Mouse (Mus musculus): Measurements from ENCODE around the gene Atp5h.

Gene Atp5h

DNA sequence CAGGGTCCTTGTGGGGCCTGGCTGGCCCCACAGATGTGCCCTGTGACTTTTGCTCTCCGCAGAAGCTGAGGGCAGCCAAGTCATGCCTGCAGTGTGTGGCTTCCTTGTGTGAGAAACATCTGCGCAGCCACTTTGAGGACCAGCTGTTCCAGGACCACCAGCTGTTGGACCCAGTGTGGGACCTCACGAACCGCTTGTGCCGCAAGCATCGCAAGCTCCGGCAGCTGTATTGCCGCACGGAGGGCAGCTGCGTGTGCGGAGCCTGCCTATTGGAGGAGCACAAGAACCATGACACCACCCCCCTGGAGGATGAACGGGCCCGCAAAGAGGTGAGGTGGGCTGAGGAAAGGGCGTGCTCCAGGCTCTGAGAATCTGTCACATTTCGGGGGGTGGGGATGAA is 21.7 kb upstream of the Atp5h start:
- in situ Hi-C loops (cut with MboI; ENCODE audit: low pct_unique_long_range_greater_than_20kb in 1 of 2, low sequenced_read_pairs in 2 of 2, unreplicated experiment in 1 of 2): loop anchor here in 1 of 2 experiments (5.0 kb wide), 1 partner anchor 84 kb away; no protein-coding TSS in a partner anchor

GRCm38 (mm10) chr11:115439906-115440595 is 20.3 kb upstream of the Atp5h start, which contains the start of gene Trim80:
TSS of gene Trim80 (plus strand) at chr11:115440545.
- in situ Hi-C loops (cut with MboI; ENCODE audit: low pct_unique_long_range_greater_than_20kb in 1 of 2, low sequenced_read_pairs in 2 of 2, unreplicated experiment in 1 of 2): loop anchor here in 1 of 2 experiments (5.0 kb wide), 1 partner anchor 83 kb away; no protein-coding TSS in a partner anchor

DNA sequence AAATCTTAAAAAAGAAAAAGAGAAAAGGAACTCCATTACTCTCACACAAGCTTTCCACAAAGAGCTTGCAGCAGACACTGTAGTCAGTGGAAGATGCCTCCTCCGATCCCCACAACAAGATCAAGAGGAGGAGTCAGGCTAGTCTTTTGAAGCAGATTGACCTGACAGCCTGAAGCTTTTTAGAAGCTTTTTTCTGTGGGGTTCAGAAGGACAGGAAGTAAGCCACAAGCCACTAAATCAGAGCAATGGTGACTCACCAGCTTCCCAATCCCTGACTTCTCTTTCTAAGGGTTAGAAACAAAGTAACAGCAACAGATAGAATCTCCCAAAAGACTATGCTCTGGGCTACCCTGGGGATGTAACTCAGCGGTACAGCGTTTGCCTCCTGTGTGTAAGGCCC is 19.6 kb upstream of the Atp5h start:
- in situ Hi-C loops (cut with MboI; ENCODE audit: low pct_unique_long_range_greater_than_20kb in 1 of 2, low sequenced_read_pairs in 2 of 2, unreplicated experiment in 1 of 2): no loop called here

DNA sequence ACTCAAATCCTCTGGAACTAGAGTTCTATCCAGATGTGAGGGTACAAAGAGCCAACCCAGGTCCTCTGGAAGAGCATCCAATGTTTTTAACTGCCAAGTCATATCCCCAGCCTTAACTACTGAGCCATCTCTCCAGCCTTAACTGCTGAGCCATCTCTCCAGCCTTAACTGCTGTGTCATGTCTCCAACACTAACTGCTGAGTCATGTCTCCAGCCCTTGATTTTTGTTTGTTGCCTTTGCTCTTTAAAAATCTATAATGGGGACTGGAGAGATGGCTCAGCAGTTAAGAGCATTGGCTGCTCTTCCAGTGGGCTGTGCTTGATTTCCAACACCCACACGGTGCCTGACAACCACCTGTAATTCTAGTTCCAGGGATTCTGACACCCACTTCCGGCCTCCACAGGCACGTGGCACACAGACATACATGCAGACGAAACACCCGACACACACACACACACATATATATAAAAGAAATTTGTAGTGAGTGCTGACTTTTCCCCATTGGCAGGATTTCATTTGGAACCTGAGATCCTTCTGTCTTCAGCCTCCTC is 17.9 kb upstream of the Atp5h start:
- in situ Hi-C loops (cut with MboI; ENCODE audit: low pct_unique_long_range_greater_than_20kb in 1 of 2, low sequenced_read_pairs in 2 of 2, unreplicated experiment in 1 of 2): no loop called here

DNA sequence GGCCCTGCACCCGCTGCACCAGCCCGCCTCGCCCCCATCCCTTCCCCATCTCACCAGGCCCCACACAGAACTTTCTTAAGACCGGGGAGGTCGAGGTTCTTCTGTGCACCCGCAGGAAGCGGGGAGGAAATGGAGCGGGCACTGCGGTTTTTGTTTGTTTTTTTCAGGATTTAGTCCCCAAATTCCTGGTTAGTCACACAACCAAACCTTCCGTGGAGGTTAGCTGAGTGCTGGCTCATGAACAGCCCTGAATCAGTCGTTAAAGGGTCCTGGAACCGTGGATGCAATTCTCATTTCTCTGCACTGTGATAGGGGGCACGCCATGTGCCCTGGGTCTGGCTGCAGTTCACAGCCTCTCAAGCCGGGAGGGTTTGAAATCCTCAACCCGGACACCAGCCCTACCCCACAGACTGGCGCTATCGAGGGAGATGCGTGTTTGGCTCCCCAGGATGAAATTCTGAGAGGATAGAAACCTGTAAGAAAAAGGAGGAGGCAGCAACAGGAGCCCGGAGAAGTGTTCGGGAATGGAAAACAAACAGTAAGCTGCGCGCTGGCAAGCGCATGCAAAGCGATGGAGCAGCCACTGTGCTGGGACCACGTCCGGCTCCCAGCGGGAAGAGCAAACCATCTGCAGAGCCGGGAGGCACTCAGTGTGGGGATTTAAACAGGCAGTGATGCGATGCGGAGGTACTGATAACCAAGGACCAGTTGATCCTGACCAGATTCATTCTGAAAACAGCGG is 16.0 kb upstream of the Atp5h start:
- in situ Hi-C loops (cut with MboI; ENCODE audit: low pct_unique_long_range_greater_than_20kb in 1 of 2, low sequenced_read_pairs in 2 of 2, unreplicated experiment in 1 of 2): no loop called here

- in situ Hi-C loops (cut with MboI; ENCODE audit: low pct_unique_long_range_greater_than_20kb in 1 of 2, low sequenced_read_pairs in 2 of 2, unreplicated experiment in 1 of 2): no loop called here
Measured at GRCm38 (mm10) chr11:115433342-115433741, 13.6 kb upstream of the Atp5h start.

GRCm38 (mm10) chr11:115432814-115433213 is 13.1 kb upstream of the Atp5h start:
- in situ Hi-C loops (cut with MboI; ENCODE audit: low pct_unique_long_range_greater_than_20kb in 1 of 2, low sequenced_read_pairs in 2 of 2, unreplicated experiment in 1 of 2): no loop called here

GRCm38 (mm10) chr11:115430561-115430960 is 10.8 kb upstream of the Atp5h start:
- in situ Hi-C loops (cut with MboI; ENCODE audit: low pct_unique_long_range_greater_than_20kb in 1 of 2, low sequenced_read_pairs in 2 of 2, unreplicated experiment in 1 of 2): no loop called here

GRCm38 (mm10) chr11:115429307-115429706 is 9.5 kb upstream of the Atp5h start:
- in situ Hi-C loops (cut with MboI; ENCODE audit: low pct_unique_long_range_greater_than_20kb in 1 of 2, low sequenced_read_pairs in 2 of 2, unreplicated experiment in 1 of 2): no loop called here

DNA sequence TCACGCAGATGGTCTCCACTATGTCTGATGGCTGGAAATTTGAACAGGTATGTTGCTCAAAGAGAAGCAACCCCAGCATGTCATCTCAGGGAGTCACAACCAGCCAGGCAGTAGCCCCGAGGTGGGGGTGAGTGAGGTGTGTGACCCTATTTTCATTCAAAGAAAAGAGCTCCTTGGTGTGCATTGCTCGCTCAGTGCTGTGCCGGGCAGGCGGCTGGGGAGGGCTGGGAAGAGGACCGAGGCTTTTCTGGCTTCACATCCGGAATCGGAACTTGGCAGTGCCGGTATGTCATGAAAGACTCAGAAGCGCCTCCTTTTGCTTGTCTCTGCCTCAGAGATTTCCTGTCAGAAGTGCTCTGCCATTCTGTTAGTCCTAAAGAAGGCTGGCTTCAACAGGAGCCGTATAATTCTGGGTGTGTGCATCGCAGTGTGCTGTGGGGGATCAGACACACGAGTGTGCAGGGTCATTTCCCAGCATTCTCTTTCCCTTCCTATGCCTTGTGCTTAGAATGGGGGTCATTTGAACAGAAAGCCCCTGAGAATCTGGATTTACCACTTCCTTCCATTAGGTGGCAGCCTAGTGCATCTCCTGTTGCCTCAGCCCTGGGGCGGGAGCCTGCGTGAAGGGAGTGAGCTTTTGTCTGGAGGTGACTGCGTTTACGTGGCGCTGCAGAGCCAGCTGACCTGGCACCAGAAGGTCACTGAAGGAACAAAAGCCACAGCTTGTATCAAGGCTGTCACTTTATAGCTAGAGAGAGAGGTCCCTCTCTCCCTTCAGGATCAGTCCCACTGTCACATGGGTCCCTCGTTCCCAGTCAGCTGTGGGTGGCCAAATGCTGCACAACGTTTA is 7.9 kb upstream of the Atp5h start:
- in situ Hi-C loops (cut with MboI; ENCODE audit: low pct_unique_long_range_greater_than_20kb in 1 of 2, low sequenced_read_pairs in 2 of 2, unreplicated experiment in 1 of 2): no loop called here

- in situ Hi-C loops (cut with MboI; ENCODE audit: low pct_unique_long_range_greater_than_20kb in 1 of 2, low sequenced_read_pairs in 2 of 2, unreplicated experiment in 1 of 2): no loop called here
Measured at GRCm38 (mm10) chr11:115425671-115426070, 5.9 kb upstream of the Atp5h start.

- in situ Hi-C loops (cut with MboI; ENCODE audit: low pct_unique_long_range_greater_than_20kb in 1 of 2, low sequenced_read_pairs in 2 of 2, unreplicated experiment in 1 of 2): loop anchor here in 1 of 2 experiments (25.0 kb wide), 1 partner anchor 1438 kb away; the partner anchor contains the start of genes Mfsd11 and Srsf2
Measured at GRCm38 (mm10) chr11:115424666-115425065, 4.9 kb upstream of the Atp5h start.

DNA sequence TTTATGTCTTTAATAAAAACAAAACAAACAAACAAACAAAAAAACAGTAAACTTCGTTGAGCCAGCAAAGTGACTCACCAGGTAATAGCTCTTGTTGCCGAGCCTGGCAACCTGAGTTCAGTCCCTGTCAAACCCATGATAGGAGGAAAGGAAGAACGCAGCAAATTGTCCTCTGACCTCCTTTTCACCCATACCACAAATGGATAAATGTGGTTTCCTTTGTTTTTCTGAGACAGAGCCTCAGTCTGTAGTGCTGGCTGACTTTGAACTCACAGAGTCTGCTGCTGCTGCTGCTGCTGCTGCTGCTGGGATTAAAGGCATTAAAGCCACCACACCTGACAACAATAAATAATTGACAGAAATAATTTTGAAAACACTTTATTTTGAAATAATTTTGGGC is 3.3 kb upstream of the Atp5h start:
- in situ Hi-C loops (cut with MboI; ENCODE audit: low pct_unique_long_range_greater_than_20kb in 1 of 2, low sequenced_read_pairs in 2 of 2, unreplicated experiment in 1 of 2): loop anchor here in 1 of 2 experiments (25.0 kb wide), 1 partner anchor 1439 kb away; the partner anchor contains the start of genes Mfsd11 and Srsf2

DNA sequence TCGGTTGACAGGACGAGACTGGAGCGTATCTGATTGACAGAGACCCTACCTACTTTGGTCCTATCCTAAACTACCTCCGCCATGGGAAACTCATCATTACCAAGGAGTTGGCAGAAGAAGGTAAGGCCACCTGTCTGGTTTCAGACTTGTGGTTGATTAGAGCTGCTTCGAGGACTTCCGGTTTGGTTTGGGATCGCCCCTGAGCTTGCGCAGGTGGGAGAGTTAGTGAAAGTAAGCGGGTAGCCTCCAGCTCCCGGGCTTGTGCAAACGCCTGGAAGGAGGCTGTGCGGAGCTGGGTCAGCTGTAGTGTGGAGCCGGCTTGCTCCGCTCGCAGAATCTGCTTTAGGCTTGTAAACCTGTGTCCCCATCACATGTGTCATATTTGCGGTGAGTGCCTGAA is 2.2 kb upstream of the Atp5h start:
- in situ Hi-C loops (cut with MboI; ENCODE audit: low pct_unique_long_range_greater_than_20kb in 1 of 2, low sequenced_read_pairs in 2 of 2, unreplicated experiment in 1 of 2): loop anchor here in 1 of 2 experiments (25.0 kb wide), 1 partner anchor 1440 kb away; the partner anchor contains the start of genes Mfsd11 and Srsf2

DNA sequence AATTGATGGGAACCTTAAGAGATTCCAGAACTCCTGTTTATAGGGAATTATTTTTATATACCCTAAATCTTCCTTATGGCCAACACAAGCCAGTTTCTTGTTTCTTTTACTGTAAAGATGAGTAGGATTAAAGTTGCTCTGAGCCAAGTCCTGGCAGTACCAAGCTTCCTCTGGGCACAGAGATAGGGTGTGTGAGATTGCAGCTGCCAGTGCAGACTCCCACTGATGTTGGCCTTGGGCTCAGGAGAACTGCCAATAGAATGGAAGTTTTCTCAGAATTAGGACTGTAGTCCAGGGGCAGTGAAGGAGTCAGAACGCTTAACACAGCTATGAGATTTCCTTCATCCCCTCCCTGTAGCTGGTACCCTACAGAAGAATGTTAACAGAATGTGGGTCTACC is 1.6 kb upstream of the Atp5h start:
- in situ Hi-C loops (cut with MboI; ENCODE audit: low pct_unique_long_range_greater_than_20kb in 1 of 2, low sequenced_read_pairs in 2 of 2, unreplicated experiment in 1 of 2): loop anchor here in 1 of 2 experiments (25.0 kb wide), 1 partner anchor 1441 kb away; the partner anchor contains the start of genes Mfsd11 and Srsf2

DNA sequence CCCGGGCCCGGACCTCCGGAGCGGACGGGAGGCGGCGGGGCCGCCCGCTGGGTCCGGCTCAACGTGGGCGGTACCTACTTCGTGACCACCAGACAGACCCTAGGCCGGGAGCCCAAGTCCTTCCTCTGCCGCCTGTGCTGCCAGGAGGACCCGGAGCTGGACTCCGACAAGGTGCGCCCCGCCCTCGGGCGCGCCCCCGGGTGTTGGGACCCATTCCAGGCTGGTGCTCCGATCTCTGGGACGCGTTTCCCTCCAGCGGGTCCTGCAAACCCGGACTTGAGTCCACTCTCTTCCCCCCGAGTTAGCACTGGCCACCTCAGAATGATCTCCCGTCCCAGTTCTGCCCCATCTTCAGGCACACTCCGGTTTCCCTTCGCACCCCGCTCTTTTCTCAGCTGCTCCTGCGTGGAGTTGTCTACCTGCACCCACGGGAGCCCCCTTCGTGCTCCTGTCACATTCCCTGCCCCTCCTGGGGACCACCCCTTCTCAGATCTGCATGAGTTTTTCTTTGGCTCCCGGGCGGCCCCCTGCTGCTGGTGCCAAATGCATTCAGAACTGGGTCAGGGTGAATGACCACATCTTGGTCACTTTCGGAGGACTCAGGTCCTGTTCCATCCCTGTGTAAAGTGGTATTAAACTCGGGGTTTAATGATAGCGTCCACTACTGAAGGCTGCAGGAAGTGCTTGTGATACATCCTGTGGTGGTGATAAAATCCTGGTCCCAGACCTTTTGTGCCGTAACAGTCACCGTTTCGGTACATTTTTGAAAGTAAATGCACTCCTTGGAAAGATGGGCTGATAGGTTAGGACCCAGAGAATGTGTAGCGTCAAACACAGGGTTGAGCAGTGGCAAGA is 801 bp upstream of the Atp5h start:
- in situ Hi-C loops (cut with MboI; ENCODE audit: low pct_unique_long_range_greater_than_20kb in 1 of 2, low sequenced_read_pairs in 2 of 2, unreplicated experiment in 1 of 2): loop anchor here in 1 of 2 experiments (25.0 kb wide), 1 partner anchor 1442 kb away; the partner anchor contains the start of genes Mfsd11 and Srsf2

DNA sequence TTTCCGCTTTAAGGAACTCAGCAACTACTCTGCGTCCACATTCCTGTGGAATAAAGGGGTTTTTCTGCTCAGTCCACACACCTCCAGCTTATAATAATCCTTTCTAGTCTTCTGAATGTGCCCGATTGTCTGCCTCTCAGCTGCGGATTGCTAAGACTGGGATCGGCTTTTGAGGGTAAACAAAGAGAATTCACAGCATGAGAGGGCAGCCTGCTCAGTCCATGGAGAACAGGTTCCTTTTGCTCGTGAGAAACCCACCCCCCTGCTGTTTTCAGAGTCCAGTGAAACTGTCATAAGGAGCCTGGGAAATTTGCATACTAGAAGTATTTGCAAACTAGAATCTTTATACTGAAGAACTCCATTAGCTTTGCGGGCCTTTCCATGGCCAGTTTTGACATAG is 10.2 kb downstream of the Atp5h start:
- in situ Hi-C loops (cut with MboI; ENCODE audit: low pct_unique_long_range_greater_than_20kb in 1 of 2, low sequenced_read_pairs in 2 of 2, unreplicated experiment in 1 of 2): loop anchor here in 1 of 2 experiments (25.0 kb wide), 1 partner anchor 1453 kb away; the partner anchor contains the start of genes Mfsd11 and Srsf2
